In genomic region chr10:127479131-127479530, GRCm38 (mm10) we compare ENCODE assay signal across 8 mouse cellular contexts. TPM values are rescaled to one million over a fixed set of nuclear protein-coding genes. Genes with fewer than 3 reads are reported as not detected.
DNase-seq lines count a peak whose midpoint lies in the region; ATAC-seq and TF ChIP-seq lines count a peak whose summit lies in the region.

No protein-coding gene starts in this region.

- no peaks in the 10 kb centered on the region for H3K27me3 ChIP-seq in hindbrain, postnatal 0 days (ENCODE audit: insufficient read depth, low read length)

- peak; percentile 74 for TF ChIP-seq CTCF in hindbrain, postnatal 0 days (IDR thresholded peaks at IDR 0.05; ENCODE audit: low read depth)

- peak; percentile 42 for DNase-seq in cerebellum, adult 11 months
- DNase-seq in cerebellum, adult 9-11 months, result no peak
- DNase-seq in layer of hippocampus, adult 11-12 months (ENCODE audit: low spot score), result peak; percentile 41
- no peak for DNase-seq in layer of hippocampus, postnatal 36 days
- peak; percentile 11 for DNase-seq in MEL-GATA-1-ER (ENCODE audit: extremely low read depth, low read depth)
- DNase-seq in hindbrain, postnatal 0 days (ENCODE audit: low spot score), result peak; percentile 74
- no peak for DNase-seq in yolk sac, embryonic 10.5 days (ENCODE audit: low spot score)

- 0 out of 2 replicates have a peak, but pooled peaks have one; percentile 56 for ATAC-seq in hindbrain, postnatal 0 days
- no peak for ATAC-seq in erythroblast, adult 5-6 weeks (replicated peaks; ENCODE audit: low FRiP score, poor library complexity, severe bottlenecking)

- no peak overlapping the region for H3K27ac ChIP-seq in hindbrain, postnatal 0 days

- no peak overlapping the region for H3K4me2 ChIP-seq in hindbrain, postnatal 0 days (ENCODE audit: low read depth, low read length)

- H3K9me3 ChIP-seq in hindbrain, postnatal 0 days (ENCODE audit: low read length), result no peaks in the 10 kb centered on the region

- no peak overlapping the region for H3K9ac ChIP-seq in hindbrain, postnatal 0 days (replicated peaks; ENCODE audit: low read length)

- no peaks in the 10 kb centered on the region for H3K4me1 ChIP-seq in hindbrain, postnatal 0 days (ENCODE audit: insufficient read depth, low read length)

- peaks cover 32% of the 10 kb centered on the region; the same call in 1 of the 2 replicates for H3K36me3 ChIP-seq in hindbrain, postnatal 0 days (ENCODE audit: insufficient read depth, low read length)

- H3K4me3 ChIP-seq in hindbrain, postnatal 0 days (ENCODE audit: low read length), result no peak overlapping the region

- WGBS in hindbrain, postnatal 0 days, result 92% methylated on average over 4 of the region's 4 CpGs

RNA-seq across cellular contexts. Expression of gene Stac3, which starts 22.4 kb away (rescaled TPM):
- 1 to 10 TPM; 3.0 to 3.7 TPM for total RNA-seq in layer of hippocampus, postnatal 36 days (2021)
- 0.68 and 3.7 TPM in 2 replicates for total RNA-seq in hindbrain, postnatal 0 days (2014; rRNA removed)
- 1.4 and 1.7 TPM in 2 replicates for polyA plus RNA-seq in hindbrain, postnatal 0 days (2015; fragmentation: Nextera tagmentation; extraction: Ambion mirVana)
- not detected in 2 replicates for total RNA-seq in erythroblast, adult 5-6 weeks (2015; ENCODE audit: low replicate concordance)
- not detected in 2 replicates for total RNA-seq in erythroblast, adult 5-6 weeks (2017; ENCODE audit: low replicate concordance)

RNA-seq across cellular contexts. Expression of gene Ndufa4l2, which starts 35.6 kb away (rescaled TPM):
- total RNA-seq in layer of hippocampus, postnatal 36 days (2021), result 1 to 10 TPM; 3.5 to 4.8 TPM
- total RNA-seq in hindbrain, postnatal 0 days (2014; rRNA removed), result 11.0 and 21.9 TPM in 2 replicates
- 16.7 and 17.4 TPM in 2 replicates for polyA plus RNA-seq in hindbrain, postnatal 0 days (2015; fragmentation: Nextera tagmentation; extraction: Ambion mirVana)
- total RNA-seq in erythroblast, adult 5-6 weeks (2015; ENCODE audit: low replicate concordance), result not detected in 2 replicates
- total RNA-seq in erythroblast, adult 5-6 weeks (2017; ENCODE audit: low replicate concordance), result not detected in 2 replicates

RNA-seq across cellular contexts. Expression of gene Shmt2, which starts 43.1 kb away (rescaled TPM):
- 10 to 100 TPM; 27.4 to 29.9 TPM for total RNA-seq in layer of hippocampus, postnatal 36 days (2021)
- total RNA-seq in hindbrain, postnatal 0 days (2014; rRNA removed), result 66.1 and 91.1 TPM in 2 replicates
- 49.7 and 49.9 TPM in 2 replicates for polyA plus RNA-seq in hindbrain, postnatal 0 days (2015; fragmentation: Nextera tagmentation; extraction: Ambion mirVana)
- total RNA-seq in erythroblast, adult 5-6 weeks (2015; ENCODE audit: low replicate concordance), result 17.9 and 19.9 TPM in 2 replicates
- total RNA-seq in erythroblast, adult 5-6 weeks (2017; ENCODE audit: low replicate concordance), result 12.3 and 18.3 TPM in 2 replicates

RNA-seq across cellular contexts. Expression of gene Nxph4, which starts 55.2 kb away (rescaled TPM):
- 1 to 10 TPM; 1.3 to 1.7 TPM for total RNA-seq in layer of hippocampus, postnatal 36 days (2021)
- 26.0 and 33.5 TPM in 2 replicates for total RNA-seq in hindbrain, postnatal 0 days (2014; rRNA removed)
- 134 and 146 TPM in 2 replicates for polyA plus RNA-seq in hindbrain, postnatal 0 days (2015; fragmentation: Nextera tagmentation; extraction: Ambion mirVana)
- total RNA-seq in erythroblast, adult 5-6 weeks (2015; ENCODE audit: low replicate concordance), result not detected in 2 replicates
- total RNA-seq in erythroblast, adult 5-6 weeks (2017; ENCODE audit: low replicate concordance), result not detected in 2 replicates

Comparison
In these comparisons a context has a peak if more than half of its experiments do, and no peak if none do; other contexts are left out.
1. DNase-seq: peak in cerebellum, adult 11 months (single experiment), layer of hippocampus, adult 11-12 months (single experiment), MEL-GATA-1-ER (single experiment) and hindbrain, postnatal 0 days (single experiment); none in cerebellum, adult 9-11 months (single experiment), layer of hippocampus, postnatal 36 days (0 of 2) and yolk sac, embryonic 10.5 days (single experiment).
2. RNA of gene Ndufa4l2, which starts 35.6 kb away (total RNA-seq): 11.0 to 21.9 TPM in hindbrain, postnatal 0 days and 3.5 to 4.8 TPM in layer of hippocampus, postnatal 36 days; not detected in erythroblast, adult 5-6 weeks; every median in the first group is over 4 times any median in the second.